Mouse (Mus musculus) testis, adult 2 months (tissue): ENCODE measurements around the gene Ryk. TPM values are rescaled to one million over a fixed set of nuclear protein-coding genes. Genes with fewer than 3 reads are reported as not detected.

Experiments
- H3K27ac ChIP-seq: fragments of 200-500 bp; 2 replicates; pipeline ENCODE4 v1.5.1; 2012; ENCODE audit warnings: low read depth, low read length; ENCODE audit not compliant: control insufficient read depth, insufficient read depth
- H3K27me3 ChIP-seq: fragments of 200-500 bp; 2 replicates; pipeline ENCODE4 v1.6.1; 2012; ENCODE audit warnings: mild to moderate bottlenecking, low read length, moderate library complexity; ENCODE audit not compliant: control insufficient read depth, insufficient read depth
- H3K36me3 ChIP-seq: fragments of 200-500 bp; 2 replicates; pipeline ENCODE4 v1.6.1; 2012; ENCODE audit warnings: mild to moderate bottlenecking, low read length; ENCODE audit not compliant: control insufficient read depth, insufficient read depth
- H3K4me1 ChIP-seq: fragments of 200-500 bp; 2 replicates; pipeline ENCODE4 v1.6.1; 2012; ENCODE audit warnings: low read length; ENCODE audit not compliant: control insufficient read depth, insufficient read depth
- H3K4me3 ChIP-seq: fragments of 200-500 bp; 2 replicates; pipeline ENCODE4 v1.5.1; 2012; ENCODE audit warnings: low read depth, mild to moderate bottlenecking, low read length, moderate library complexity, mixed read lengths; ENCODE audit not compliant: control insufficient read depth
- CTCF ChIP-seq: fragments of 200-500 bp; IDR thresholded peaks from 2 replicates; pipeline ENCODE4 v1.5.1; 2012; ENCODE audit warnings: low read depth, mild to moderate bottlenecking, inconsistent platforms, low read length, moderate library complexity; ENCODE audit not compliant: control insufficient read depth, insufficient read depth, insufficient replicate concordance
- POLR2A ChIP-seq: fragments of 200-500 bp; IDR thresholded peaks from 2 replicates; pipeline ENCODE4 v1.6.1; 2012; ENCODE audit warnings: low read depth, mild to moderate bottlenecking, inconsistent platforms, low read length, moderate library complexity; ENCODE audit not compliant: control insufficient read depth
- polyA plus RNA-seq: library from polyadenylated mRNA; depleted of rRNA; stranded (reverse); fragments of >200 nt; gene quantifications from 2 replicates; pipeline ENCODE4 v1.2.3, GENCODE M21; 2012

Gene Ryk
- polyA plus RNA-seq, 1 experiment, result 8.2 TPM

GRCm38 (mm10) chr9:102842498-102842897 lies 7.8 kb downstream of the Ryk start:
- Histone ChIP-seq H3K4me3 (no peak overlapping the region), H3K36me3 (no peaks in the 10 kb centered on the region), H3K27me3 (no peaks in the 10 kb centered on the region), H3K4me1 (peaks cover 2% of the 10 kb centered on the region), H3K27ac (no peak overlapping the region)
- TF ChIP-seq POLR2A, result no peak
- no peak for TF ChIP-seq CTCF

DNA sequence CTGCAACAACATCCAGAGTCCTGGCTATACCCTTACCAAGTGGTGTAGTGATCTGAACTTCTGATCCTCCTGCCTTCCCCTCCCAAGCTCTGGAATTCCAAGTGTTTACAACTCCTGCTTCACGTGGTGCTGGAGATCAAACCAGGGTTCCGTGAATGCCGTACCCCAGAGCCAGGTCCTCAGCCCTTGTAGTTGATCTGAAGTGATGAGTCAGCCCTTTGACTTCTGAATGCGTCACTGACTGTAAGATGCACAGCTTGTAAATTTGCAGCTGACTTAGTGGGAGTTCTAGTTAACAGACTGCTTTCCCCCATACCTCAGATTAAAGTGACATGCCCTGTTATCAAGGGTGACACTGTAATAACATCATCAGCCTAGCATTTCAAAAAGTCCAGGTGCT lies 8.9 kb downstream of the Ryk start:
- TF ChIP-seq POLR2A (no peak), CTCF (no peak)
- H3K36me3 ChIP-seq, result no peaks in the 10 kb centered on the region
- H3K4me3 ChIP-seq, result no peak overlapping the region
- H3K27ac ChIP-seq, result no peak overlapping the region
- peaks cover 2% of the 10 kb centered on the region for H3K4me1 ChIP-seq
- no peaks in the 10 kb centered on the region for H3K27me3 ChIP-seq

GRCm38 (mm10) chr9:102845851-102846250 lies 11.1 kb downstream of the Ryk start:
- H3K4me1 ChIP-seq, result peaks cover 2% of the 10 kb centered on the region
- no peak overlapping the region for H3K27ac ChIP-seq
- TF ChIP-seq POLR2A, result no peak
- no peak for TF ChIP-seq CTCF
- H3K4me3 ChIP-seq, result no peak overlapping the region
- no peaks in the 10 kb centered on the region for H3K27me3 ChIP-seq
- no peaks in the 10 kb centered on the region for H3K36me3 ChIP-seq

GRCm38 (mm10) chr9:102846348-102846747 lies 11.6 kb downstream of the Ryk start:
- H3K36me3 ChIP-seq, result no peaks in the 10 kb centered on the region
- peaks cover 2% of the 10 kb centered on the region for H3K4me1 ChIP-seq
- H3K27ac ChIP-seq, result no peak overlapping the region
- no peak for TF ChIP-seq CTCF
- TF ChIP-seq POLR2A, result no peak
- H3K4me3 ChIP-seq, result no peak overlapping the region
- H3K27me3 ChIP-seq, result no peaks in the 10 kb centered on the region

GRCm38 (mm10) chr9:102852076-102853022 lies 17.6 kb downstream of the Ryk start:
- Histone ChIP-seq H3K4me1 (no peaks in the 10 kb centered on the region), H3K27me3 (no peaks in the 10 kb centered on the region), H3K36me3 (no peaks in the 10 kb centered on the region), H3K4me3 (no peak overlapping the region), H3K27ac (no peak overlapping the region)
- TF ChIP-seq POLR2A, result no peak
- no peak for TF ChIP-seq CTCF

DNA sequence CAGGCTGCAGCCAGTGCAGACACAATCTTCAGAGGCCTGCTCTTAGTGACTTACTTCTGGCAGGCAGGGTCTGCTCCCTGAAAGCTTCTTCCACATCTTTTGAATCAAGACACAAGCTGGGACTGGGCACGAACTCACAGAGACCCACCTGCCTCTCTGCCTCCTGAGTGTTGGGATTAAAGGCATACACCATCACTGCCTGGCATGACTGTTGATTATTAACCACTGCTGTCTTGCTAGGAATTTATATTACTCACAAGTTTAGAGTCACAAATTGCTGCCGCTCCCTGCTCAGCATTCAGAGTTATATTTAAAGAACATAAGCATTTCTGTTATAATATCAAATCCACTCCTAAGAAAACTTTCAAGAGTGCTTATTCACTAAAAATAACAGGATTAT lies 23.1 kb downstream of the Ryk start:
- TF ChIP-seq POLR2A (no peak), CTCF (no peak)
- H3K36me3 ChIP-seq, result no peaks in the 10 kb centered on the region
- no peak overlapping the region for H3K4me3 ChIP-seq
- H3K27ac ChIP-seq, result no peak overlapping the region
- no peaks in the 10 kb centered on the region for H3K4me1 ChIP-seq
- H3K27me3 ChIP-seq, result no peaks in the 10 kb centered on the region

GRCm38 (mm10) chr9:102858283-102858682 lies 23.6 kb downstream of the Ryk start:
- Histone ChIP-seq H3K4me3 (no peak overlapping the region), H3K27me3 (no peaks in the 10 kb centered on the region), H3K4me1 (no peaks in the 10 kb centered on the region), H3K27ac (no peak overlapping the region), H3K36me3 (no peaks in the 10 kb centered on the region)
- TF ChIP-seq CTCF, result no peak
- TF ChIP-seq POLR2A, result no peak
